In genomic region chr2:102384057-102384456, GRCm38 (mm10) we compare ENCODE assay signal across 11 mouse cellular contexts. TPM values are rescaled to one million over a fixed set of nuclear protein-coding genes. Genes with fewer than 3 reads are reported as not detected.
DNase-seq lines count a peak whose midpoint lies in the region; ATAC-seq and TF ChIP-seq lines count a peak whose summit lies in the region.
"Had no signal": no experiment of that assay in that cellular context is flagged by ENCODE, and none has a peak within 500 bp of the region (broad histone marks: within the 10 kb centered on the region; RNA-seq: fewer than 3 reads in every experiment).

No protein-coding gene starts in this region.

- H3K9ac ChIP-seq in forebrain, embryonic 11.5 days (ENCODE audit: low read length) = no peak overlapping the region
- H3K9ac ChIP-seq in forebrain, embryonic 14.5 days (ENCODE audit: low read length) = no peak overlapping the region
- H3K9ac ChIP-seq in kidney, embryonic 15.5 days = no peak overlapping the region
- H3K9ac ChIP-seq in kidney, embryonic 14.5 days (ENCODE audit: low read depth, low read length) = no peak overlapping the region
- H3K9ac ChIP-seq: lung, embryonic 14.5 days had no signal

- TF ChIP-seq CTCF in spleen, adult 2 months (IDR thresholded peaks at IDR 0.05; ENCODE audit: extremely low read depth, insufficient read depth, insufficient read length, insufficient replicate concordance) = no peak

- H3K4me3 ChIP-seq in forebrain, embryonic 11.5 days (ENCODE audit: low read depth, low read length) = no peak overlapping the region
- H3K4me3 ChIP-seq in forebrain, embryonic 14.5 days (ENCODE audit: low read depth, low read length) = no peak overlapping the region
- H3K4me3 ChIP-seq in kidney, embryonic 15.5 days (replicated peaks) = no peak overlapping the region
- H3K4me3 ChIP-seq in kidney, embryonic 14.5 days (ENCODE audit: low read length) = no peak overlapping the region
- H3K4me3 ChIP-seq in spleen, adult 2 months (ENCODE audit: extremely low read depth, insufficient read depth, insufficient read length) = peak overlapping the region; percentile 28; the same call in 1 of the 2 replicates

- WGBS in forebrain, embryonic 11.5 days = 58% methylated on average over 2 of the region's 2 CpGs
- 48% methylated on average over 2 of the region's 2 CpGs for WGBS in forebrain, embryonic 14.5 days
- 49% methylated on average over 2 of the region's 2 CpGs for WGBS in kidney, embryonic 15.5 days
- 58% methylated on average over 2 of the region's 2 CpGs for WGBS in kidney, embryonic 14.5 days
- WGBS in spleen, adult 2 months = 5% methylated on average over 2 of the region's 2 CpGs

- DNase-seq in forebrain, embryonic 11.5 days (ENCODE audit: low spot score) = no peak
- DNase-seq in forebrain, embryonic 14.5 days (ENCODE audit: low spot score) = no peak
- DNase-seq in spleen, adult 2 months (ENCODE audit: low read depth in 1 of 2, low spot score in 2 of 2) = no peak
- DNase-seq in spleen, postnatal 10 days (ENCODE audit: low spot score in 2 of 2) = no peak
- DNase-seq in adrenal gland, postnatal 4 days (ENCODE audit: low spot score in 2 of 2) = no peak
- no peak for DNase-seq in testis, postnatal 14 days (ENCODE audit: low spot score)
- DNase-seq: cerebellum, postnatal 36 days; lung, embryonic 14.5 days had no signal

- 0 out of 2 replicates have a peak, but pooled peaks cover 2% of the 10 kb centered on the region for H3K4me1 ChIP-seq in forebrain, embryonic 11.5 days (replicated peaks; ENCODE audit: control insufficient read depth, insufficient read depth, low read length)
- peaks cover 13% of the 10 kb centered on the region for H3K4me1 ChIP-seq in forebrain, embryonic 14.5 days (ENCODE audit: control insufficient read depth, insufficient read depth, low read length)
- peaks cover 24% of the 10 kb centered on the region for H3K4me1 ChIP-seq in kidney, embryonic 15.5 days
- peaks cover 11% of the 10 kb centered on the region; the same call in 1 of the 2 replicates for H3K4me1 ChIP-seq in kidney, embryonic 14.5 days (ENCODE audit: control insufficient read depth, insufficient read depth, low read length)
- H3K4me1 ChIP-seq in spleen, adult 2 months (ENCODE audit: control insufficient read depth, insufficient read depth, insufficient read length) = peaks cover 13% of the 10 kb centered on the region

- no peaks in the 10 kb centered on the region for H3K27me3 ChIP-seq in forebrain, embryonic 11.5 days (ENCODE audit: control insufficient read depth, insufficient read depth, low read length)
- H3K27me3 ChIP-seq in forebrain, embryonic 14.5 days (replicated peaks; ENCODE audit: control insufficient read depth, insufficient read depth, low read length) = no peaks in the 10 kb centered on the region
- H3K27me3 ChIP-seq in kidney, embryonic 15.5 days = no peaks in the 10 kb centered on the region
- no peaks in the 10 kb centered on the region for H3K27me3 ChIP-seq in kidney, embryonic 14.5 days (ENCODE audit: control insufficient read depth, insufficient read depth, low read length)
- H3K27me3 ChIP-seq in spleen, adult 2 months (ENCODE audit: control insufficient read depth, insufficient read depth, low read length) = no peaks in the 10 kb centered on the region

- no peak for ATAC-seq in forebrain, embryonic 11.5 days (replicated peaks; ENCODE audit: low FRiP score)
- no peak for ATAC-seq in forebrain, embryonic 14.5 days
- no peak for ATAC-seq in kidney, embryonic 15.5 days (replicated peaks; ENCODE audit: low FRiP score)
- ATAC-seq in kidney, embryonic 14.5 days (ENCODE audit: low FRiP score, low TSS enrichment) = no peak
- ATAC-seq: intestine, postnatal 0 days had no signal

- H3K36me3 ChIP-seq in forebrain, embryonic 11.5 days (ENCODE audit: control insufficient read depth, insufficient read depth, low read length) = no peaks in the 10 kb centered on the region
- peaks cover 4% of the 10 kb centered on the region; the same call in 1 of the 2 replicates for H3K36me3 ChIP-seq in forebrain, embryonic 14.5 days (ENCODE audit: control insufficient read depth, insufficient read depth, low read length)
- peaks cover 3% of the 10 kb centered on the region; the same call in 1 of the 2 replicates for H3K36me3 ChIP-seq in kidney, embryonic 15.5 days
- peaks cover 6% of the 10 kb centered on the region; the same call in 1 of the 2 replicates for H3K36me3 ChIP-seq in kidney, embryonic 14.5 days (ENCODE audit: control insufficient read depth, insufficient read depth, low read length)
- H3K36me3 ChIP-seq in spleen, adult 2 months (ENCODE audit: control insufficient read depth, insufficient read depth, low read length) = peaks cover 1% of the 10 kb centered on the region; the same call in 1 of the 2 replicates

- peak overlapping the region; percentile 18; the same call in 1 of the 2 replicates for H3K27ac ChIP-seq in forebrain, embryonic 11.5 days (ENCODE audit: low read depth, low read length)
- H3K27ac ChIP-seq in forebrain, embryonic 14.5 days (ENCODE audit: low read depth, low read length) = no peak overlapping the region; the same call in 1 of the 2 replicates
- H3K27ac ChIP-seq in kidney, embryonic 15.5 days = peak overlapping the region; percentile 28; the same call in 1 of the 2 replicates
- no peak overlapping the region for H3K27ac ChIP-seq in kidney, embryonic 14.5 days (ENCODE audit: low read depth, low read length)
- H3K27ac ChIP-seq in spleen, adult 2 months (ENCODE audit: insufficient read depth, low read length) = peak overlapping the region; percentile 66

- no peaks in the 10 kb centered on the region for H3K9me3 ChIP-seq in forebrain, embryonic 11.5 days (ENCODE audit: control insufficient read depth, low read length)
- H3K9me3 ChIP-seq in forebrain, embryonic 14.5 days (replicated peaks; ENCODE audit: control insufficient read depth, low read length) = no peaks in the 10 kb centered on the region
- 0 out of 2 replicates have a peak, but pooled peaks cover 2% of the 10 kb centered on the region for H3K9me3 ChIP-seq in kidney, embryonic 15.5 days (replicated peaks)
- H3K9me3 ChIP-seq in kidney, embryonic 14.5 days (ENCODE audit: control insufficient read depth, low read length) = no peaks in the 10 kb centered on the region

- no peak for TF ChIP-seq POLR2A in spleen, adult 2 months (IDR thresholded peaks at IDR 0.05; ENCODE audit: low read depth, low read length)

- H3K4me2 ChIP-seq in forebrain, embryonic 11.5 days (ENCODE audit: low read depth, low read length, severe bottlenecking) = no peak overlapping the region
- H3K4me2 ChIP-seq in forebrain, embryonic 14.5 days (ENCODE audit: low read length) = no peak overlapping the region
- no peak overlapping the region for H3K4me2 ChIP-seq in kidney, embryonic 15.5 days
- H3K4me2 ChIP-seq in kidney, embryonic 14.5 days (replicated peaks; ENCODE audit: low read depth, low read length) = no peak overlapping the region
- H3K4me2 ChIP-seq: lung, embryonic 14.5 days had no signal

RNA-seq across cellular contexts. Expression of gene Trim44, which starts 23.6 kb away (rescaled TPM):
- 50.1 and 50.7 TPM in 2 replicates for polyA plus RNA-seq in forebrain, embryonic 11.5 days (2014; fragmentation: Nextera tagmentation; extraction: Ambion mirVana)
- polyA plus RNA-seq in forebrain, embryonic 14.5 days (2014; fragmentation: Nextera tagmentation; extraction: Ambion mirVana) = 29.8 and 34.6 TPM in 2 replicates
- polyA plus RNA-seq in kidney, embryonic 15.5 days (2015; fragmentation: Nextera tagmentation; extraction: Ambion mirVana) = 27.3 and 29.0 TPM in 2 replicates
- 24.4 and 42.5 TPM in 2 replicates for polyA plus RNA-seq in kidney, embryonic 14.5 days (2014; fragmentation: Nextera tagmentation; extraction: Ambion mirVana)
- 12.9 and 15.4 TPM in 2 replicates for polyA plus RNA-seq in spleen, adult 2 months (2012; rRNA removed)
- total RNA-seq in adrenal gland, postnatal 4 days (2021) = 10 to 100 TPM; 77.3 to 87.6 TPM

Comparison
In these comparisons a context has a peak if more than half of its experiments do, and no peak if none do; other contexts are left out.
1. H3K27ac ChIP-seq: peak in forebrain, embryonic 11.5 days (single experiment), kidney, embryonic 15.5 days (single experiment) and spleen, adult 2 months (single experiment); none in forebrain, embryonic 14.5 days (single experiment) and kidney, embryonic 14.5 days (single experiment).